Mouse (Mus musculus) cortical plate, adult 2 months (tissue): Measurements from ENCODE around the gene Uhrf1.

Experiments
- CTCF ChIP-seq: fragments of 200-500 bp; IDR thresholded peaks from 2 replicates; pipeline ENCODE4 v1.5.1; 2011; ENCODE audit warnings: mild to moderate bottlenecking, control low read depth, low read length; ENCODE audit not compliant: insufficient read depth; ENCODE audit errors: extremely low read depth
- POLR2A ChIP-seq: fragments of 200-500 bp; IDR thresholded peaks from 2 replicates; pipeline ENCODE4 v1.6.1; 2011; ENCODE audit warnings: mild to moderate bottlenecking, low read length, control low read depth; ENCODE audit not compliant: insufficient read depth; ENCODE audit errors: extremely low read depth

- no peak for TF ChIP-seq CTCF
- TF ChIP-seq POLR2A: no peak
These were observed 45.8 kb upstream of the Uhrf1 start for GRCm38 (mm10) chr17:56257181-56257894.
